Mouse (Mus musculus) embryonic facial prominence, embryonic 13.5 days (tissue): ENCODE results near the gene Pnma5. TPM values are rescaled to one million over a fixed set of nuclear protein-coding genes. Genes with fewer than 3 reads are reported as not detected.

Experiments
- ATAC-seq: fragments of 200-750 bp; cut with Nextera tagmentation; 2 replicates; pipeline ENCODE4 v1.8.0; 2017; ENCODE audit warnings: low read depth; ENCODE audit not compliant: insufficient number of reproducible peaks, insufficient read depth, low FRiP score, low TSS enrichment
- H3K27ac ChIP-seq: fragments of 300-500 bp; sonication (generic); 2 replicates; pipeline ENCODE4 v1.5.1; 2015; ENCODE audit warnings: moderate library complexity, mild to moderate bottlenecking, inconsistent platforms
- H3K27me3 ChIP-seq: fragments of 300-500 bp; sonication (generic); 2 replicates; pipeline ENCODE4 v1.6.1; 2015; ENCODE audit warnings: mild to moderate bottlenecking, inconsistent platforms
- H3K36me3 ChIP-seq: fragments of 300-500 bp; sonication (generic); 2 replicates; pipeline ENCODE4 v1.6.1; 2015; ENCODE audit warnings: mild to moderate bottlenecking, inconsistent platforms
- H3K4me1 ChIP-seq: fragments of 300-500 bp; sonication (generic); 2 replicates; pipeline ENCODE4 v1.6.1; 2015; ENCODE audit warnings: inconsistent platforms
- H3K4me2 ChIP-seq: fragments of 300-500 bp; sonication (generic); 2 replicates; pipeline ENCODE4 v1.6.1; 2015; ENCODE audit warnings: moderate library complexity, mild to moderate bottlenecking, inconsistent platforms
- H3K4me3 ChIP-seq: fragments of 300-500 bp; sonication (generic); 2 replicates; pipeline ENCODE4 v1.5.1; 2015; ENCODE audit warnings: mild to moderate bottlenecking, inconsistent platforms
- H3K9ac ChIP-seq: fragments of 300-500 bp; sonication (generic); 2 replicates; pipeline ENCODE4 v1.6.1; 2015; ENCODE audit warnings: mild to moderate bottlenecking, inconsistent platforms
- H3K9me3 ChIP-seq: fragments of 300-500 bp; sonication (generic); 2 replicates; pipeline ENCODE4 v1.6.1; 2016; ENCODE audit warnings: inconsistent platforms
- WGBS: fragments of 180-500 bp; shearing (Covaris S2); methylation state at CpG from one replicate; pipeline ENCODE4 v1.1.7; 2015; ENCODE audit warnings: mixed read lengths; 5-methylcytosine and 5-hydroxymethylcytosine counted together
- polyA plus RNA-seq: library from polyadenylated mRNA; unstranded; fragments of >200 nt; fragmentation: Nextera tagmentation; extraction: Ambion mirVana; gene quantifications from 2 replicates; pipeline ENCODE4 v1.2.1, GENCODE M21; 2015

Gene Pnma5
- polyA plus RNA-seq, 1 experiment from 2014 or later: 0.17 TPM

DNA sequence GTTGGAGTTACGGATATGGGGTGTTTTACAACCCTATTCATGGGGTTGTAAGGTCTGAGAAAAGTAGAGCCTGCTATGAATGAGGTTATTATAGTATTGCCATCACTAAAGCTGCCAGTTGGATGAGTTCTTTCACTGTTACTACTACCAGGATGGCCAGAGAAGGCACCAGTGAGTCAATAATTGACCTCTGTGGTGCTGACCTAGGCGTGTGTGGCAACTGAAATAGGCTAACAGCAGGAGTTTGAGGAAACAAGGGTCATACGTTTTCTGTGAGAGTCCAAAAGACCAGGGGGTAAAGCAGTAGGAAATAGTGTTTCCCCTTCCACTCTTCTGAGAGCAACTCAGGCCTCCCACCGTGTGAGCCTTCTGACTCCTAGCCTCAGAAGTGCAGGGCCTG is 24.1 kb downstream of the Pnma5 start:
- Histone ChIP-seq H3K4me2 (no peak overlapping the region), H3K36me3 (no peaks in the 10 kb centered on the region), H3K27me3 (peaks cover 4% of the 10 kb centered on the region; the same call in 1 of the 2 replicates), H3K27ac (no peak overlapping the region), H3K4me1 (no peaks in the 10 kb centered on the region), H3K9me3 (no peaks in the 10 kb centered on the region), H3K4me3 (no peak overlapping the region), H3K9ac (no peak overlapping the region)
- ATAC-seq: no peak
- WGBS: 58% methylated on average over 4 of the region's 4 CpGs

DNA sequence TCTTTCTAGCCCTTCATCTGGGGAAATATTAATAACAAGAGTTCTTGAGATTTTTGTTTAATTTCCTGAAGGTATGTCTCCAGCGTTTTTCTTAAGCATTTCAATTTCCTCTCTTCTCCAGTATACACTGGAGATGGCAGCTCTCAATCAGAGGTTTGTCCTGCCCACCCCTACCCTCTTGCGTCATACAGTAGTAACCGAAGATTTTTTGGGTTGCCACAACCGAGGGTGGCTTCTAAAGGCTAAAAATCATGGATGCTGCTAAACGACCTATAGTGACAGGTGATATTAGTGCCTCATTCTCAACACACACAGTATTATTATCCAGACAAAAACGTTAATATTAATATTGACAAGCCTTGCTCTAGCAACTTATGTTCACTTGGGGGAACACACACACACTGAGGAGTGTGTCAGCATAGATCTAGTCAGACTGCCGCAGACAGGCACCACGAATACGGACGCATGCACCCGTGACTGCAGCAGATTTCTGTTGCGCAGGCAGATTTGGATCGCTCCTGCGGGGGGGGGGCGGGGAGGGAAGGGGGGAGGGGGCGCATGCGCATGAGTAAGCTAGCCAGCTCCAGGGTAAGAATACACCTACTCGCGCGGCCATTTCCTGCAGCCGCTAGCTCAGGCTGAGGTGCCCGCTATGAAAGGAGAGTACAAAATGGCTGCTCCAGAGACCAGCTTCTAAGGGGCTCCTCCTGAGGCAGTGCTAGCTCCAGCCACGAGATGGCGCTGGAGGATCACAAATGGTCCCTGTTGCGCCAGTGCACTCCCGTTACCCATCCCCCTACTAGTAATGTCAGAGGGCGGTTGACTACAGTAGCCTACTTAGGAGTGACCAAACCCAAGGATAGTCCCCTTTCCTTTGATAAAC is 29.1 kb downstream of the Pnma5 start:
- Histone ChIP-seq H3K9me3 (no peaks in the 10 kb centered on the region), H3K36me3 (no peaks in the 10 kb centered on the region), H3K4me3 (peak overlapping the region; percentile 36), H3K4me2 (peak overlapping the region; percentile 54), H3K9ac (0 out of 2 replicates have a peak overlapping the region, but pooled peaks have one; percentile 32), H3K27ac (peak overlapping the region; percentile 68; the same call in 1 of the 2 replicates), H3K27me3 (peaks cover 1% of the 10 kb centered on the region; the same call in 1 of the 2 replicates), H3K4me1 (no peaks in the 10 kb centered on the region)
- 16% methylated on average over 27 of the region's 27 CpGs for WGBS
- peak; percentile 98 for ATAC-seq

DNA sequence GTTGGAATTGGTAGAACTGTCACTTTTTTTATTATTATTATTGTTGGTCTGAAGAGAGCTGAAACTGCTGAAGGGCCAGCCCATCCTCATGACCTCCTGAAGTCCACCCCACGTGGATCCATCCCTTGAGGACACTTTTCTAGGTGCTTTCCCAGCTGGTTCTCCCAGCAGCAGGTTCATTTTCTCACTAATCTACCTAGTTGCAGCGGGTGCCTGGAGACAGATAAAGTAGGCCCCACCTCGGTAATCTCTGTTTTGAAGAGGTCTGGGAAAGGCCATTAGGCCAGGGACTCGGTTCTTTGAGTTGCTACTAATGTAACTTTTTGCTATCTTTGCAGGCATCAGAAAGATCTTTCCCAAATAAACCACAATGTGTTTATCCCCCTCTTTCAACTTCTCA is 31.2 kb downstream of the Pnma5 start:
- Histone ChIP-seq H3K36me3 (no peaks in the 10 kb centered on the region), H3K9ac (no peak overlapping the region), H3K4me3 (no peak overlapping the region), H3K9me3 (no peaks in the 10 kb centered on the region), H3K4me2 (no peak overlapping the region), H3K4me1 (no peaks in the 10 kb centered on the region), H3K27ac (no peak overlapping the region), H3K27me3 (no peaks in the 10 kb centered on the region; the same call in 1 of the 2 replicates)
- no peak for ATAC-seq
- 58% methylated on average over 4 of the region's 4 CpGs for WGBS

DNA sequence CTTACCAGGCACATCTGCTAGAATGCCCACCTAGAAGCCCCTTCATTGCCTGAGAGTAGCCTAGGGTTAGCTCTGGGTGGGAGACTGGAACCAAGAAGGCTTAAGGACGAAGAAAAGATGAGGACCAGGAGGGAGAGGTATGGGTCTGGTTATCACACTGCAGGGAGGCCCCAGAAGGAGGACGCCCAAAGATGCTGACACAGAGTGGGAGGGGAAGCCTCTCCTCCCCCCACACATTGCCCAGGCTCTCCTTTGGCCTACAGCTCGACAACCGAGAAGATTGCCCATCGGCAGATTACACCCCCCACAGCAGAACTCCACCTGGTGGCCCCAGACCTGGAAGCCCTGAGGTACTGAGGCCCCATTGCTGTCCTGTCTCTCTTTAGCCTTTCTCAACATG is 33.8 kb downstream of the Pnma5 start:
- H3K27me3 ChIP-seq: no peaks in the 10 kb centered on the region; the same call in 1 of the 2 replicates
- no peak overlapping the region for H3K4me3 ChIP-seq
- no peak overlapping the region for H3K9ac ChIP-seq
- H3K27ac ChIP-seq: no peak overlapping the region
- ATAC-seq: no peak
- no peak overlapping the region for H3K4me2 ChIP-seq
- 71% methylated on average over 5 of the region's 5 CpGs for WGBS
- H3K4me1 ChIP-seq: no peaks in the 10 kb centered on the region
- H3K36me3 ChIP-seq: no peaks in the 10 kb centered on the region
- no peaks in the 10 kb centered on the region for H3K9me3 ChIP-seq

DNA sequence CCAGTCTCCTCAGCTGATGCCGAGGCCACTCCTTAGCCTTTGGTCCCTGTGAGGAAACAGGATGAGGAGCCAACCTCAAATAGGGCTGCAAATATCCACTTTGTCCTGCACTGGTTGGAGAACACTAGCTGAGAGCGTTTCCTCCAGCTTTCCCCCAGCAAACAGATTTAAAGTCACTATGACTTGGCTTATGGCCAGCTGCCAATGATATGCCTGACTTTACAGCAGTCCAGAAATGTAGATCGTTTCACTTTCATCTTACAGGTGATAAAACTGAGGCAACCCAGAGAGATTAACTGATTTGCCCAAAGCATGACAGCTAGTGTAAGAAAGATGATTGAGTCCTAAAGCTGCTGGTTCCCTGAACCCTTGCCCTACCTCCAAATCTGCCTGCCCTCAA is 41.4 kb downstream of the Pnma5 start:
- no peaks in the 10 kb centered on the region for H3K9me3 ChIP-seq
- ATAC-seq: no peak
- H3K27ac ChIP-seq: no peak overlapping the region
- no peaks in the 10 kb centered on the region for H3K36me3 ChIP-seq
- H3K27me3 ChIP-seq: no peaks in the 10 kb centered on the region; the same call in 1 of the 2 replicates
- no peak overlapping the region for H3K4me2 ChIP-seq
- no peak overlapping the region for H3K4me3 ChIP-seq
- no peak overlapping the region for H3K9ac ChIP-seq
- no peaks in the 10 kb centered on the region for H3K4me1 ChIP-seq
- 66% methylated on average over 3 of the region's 3 CpGs for WGBS

DNA sequence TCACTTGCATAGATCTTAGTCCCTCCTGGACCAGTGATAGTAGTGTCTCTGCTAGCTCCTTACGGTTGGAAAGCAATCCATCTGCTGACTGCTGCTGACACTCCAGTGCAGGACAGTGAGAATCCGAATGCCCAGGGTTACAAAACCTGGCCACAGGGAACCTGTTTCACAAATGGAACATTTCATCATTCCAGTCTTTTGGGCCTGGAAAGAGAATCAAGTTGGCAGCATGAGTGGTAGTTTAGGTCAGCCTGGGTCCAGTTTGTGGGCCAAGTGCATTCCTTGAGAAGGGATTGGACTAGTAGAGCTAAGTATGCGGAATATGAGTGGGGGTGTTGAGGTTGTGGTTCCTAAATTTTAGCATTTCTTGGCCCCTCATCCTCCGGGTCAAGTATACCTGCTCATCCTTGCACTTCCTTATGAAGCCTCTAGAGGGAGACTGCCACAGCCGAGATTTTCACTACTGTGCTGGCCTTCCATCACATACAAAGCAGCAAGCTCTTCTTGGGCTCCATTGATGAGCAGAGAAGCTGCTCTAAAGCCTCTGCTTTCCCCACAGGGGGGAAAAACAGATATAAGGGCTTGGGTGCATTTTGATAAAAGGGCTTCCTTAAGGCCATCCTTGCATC is 44.5 kb downstream of the Pnma5 start:
- H3K4me3 ChIP-seq: no peak overlapping the region
- peaks cover 6% of the 10 kb centered on the region; the same call in 1 of the 2 replicates for H3K27me3 ChIP-seq
- H3K9me3 ChIP-seq: no peaks in the 10 kb centered on the region
- H3K36me3 ChIP-seq: no peaks in the 10 kb centered on the region
- H3K27ac ChIP-seq: no peak overlapping the region
- H3K4me2 ChIP-seq: no peak overlapping the region
- H3K4me1 ChIP-seq: no peaks in the 10 kb centered on the region
- ATAC-seq: no peak
- 56% methylated on average over 5 of the region's 5 CpGs for WGBS
- no peak overlapping the region for H3K9ac ChIP-seq

DNA sequence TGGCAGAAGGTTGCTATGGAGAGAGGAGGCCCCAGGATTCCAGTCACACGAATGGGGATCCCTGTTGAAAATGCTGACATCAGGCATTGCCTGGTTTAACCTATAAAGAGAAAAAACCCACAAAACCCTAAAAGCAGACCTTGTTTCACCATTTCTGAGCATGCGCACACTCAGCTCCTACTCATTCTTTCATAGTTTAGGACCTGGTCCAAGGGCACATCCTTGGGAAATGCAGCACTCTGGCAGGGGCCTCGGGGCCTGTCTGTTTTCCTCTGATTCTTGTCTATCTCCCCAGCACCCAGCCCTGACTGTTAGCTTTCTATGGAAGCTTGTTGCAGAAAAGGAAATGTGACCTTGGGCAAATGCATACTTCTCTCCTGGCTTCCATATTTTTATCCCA is 46.3 kb downstream of the Pnma5 start:
- Histone ChIP-seq H3K36me3 (no peaks in the 10 kb centered on the region), H3K9ac (no peak overlapping the region), H3K27ac (no peak overlapping the region), H3K4me3 (no peak overlapping the region), H3K9me3 (no peaks in the 10 kb centered on the region), H3K27me3 (peaks cover 6% of the 10 kb centered on the region; the same call in 1 of the 2 replicates), H3K4me1 (no peaks in the 10 kb centered on the region), H3K4me2 (no peak overlapping the region)
- 69% methylated on average over 3 of the region's 3 CpGs for WGBS
- ATAC-seq: no peak

DNA sequence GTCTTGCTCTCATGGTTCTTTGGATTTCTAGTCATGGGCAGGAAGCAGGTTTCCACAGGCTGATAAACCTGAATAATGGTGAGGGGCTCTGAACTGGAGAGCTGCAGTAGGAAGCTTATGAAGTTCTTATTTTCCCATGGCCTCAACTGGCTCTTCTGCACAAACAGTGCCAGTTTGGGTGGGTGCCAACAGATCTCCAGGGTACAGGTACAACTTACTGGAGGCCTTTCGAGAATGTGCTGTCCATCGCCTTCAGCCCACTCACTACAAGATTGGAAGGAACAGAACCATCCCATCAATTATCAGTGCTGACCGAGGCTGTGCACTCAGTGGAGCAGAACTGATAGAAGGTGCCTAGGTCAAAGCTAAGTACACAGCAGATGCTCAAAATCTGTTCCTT is 48.5 kb downstream of the Pnma5 start:
- 0 out of 2 replicates have a peak overlapping the region, but pooled peaks have one; percentile 61 for H3K4me2 ChIP-seq
- H3K36me3 ChIP-seq: no peaks in the 10 kb centered on the region
- ATAC-seq: no peak
- H3K9ac ChIP-seq: no peak overlapping the region
- H3K27me3 ChIP-seq: peaks cover 6% of the 10 kb centered on the region; the same call in 1 of the 2 replicates
- no peak overlapping the region for H3K27ac ChIP-seq
- no peak overlapping the region for H3K4me3 ChIP-seq
- 84% methylated on average over 3 of the region's 3 CpGs for WGBS
- H3K9me3 ChIP-seq: no peaks in the 10 kb centered on the region
- 0 out of 2 replicates have a peak, but pooled peaks cover 4% of the 10 kb centered on the region for H3K4me1 ChIP-seq

DNA sequence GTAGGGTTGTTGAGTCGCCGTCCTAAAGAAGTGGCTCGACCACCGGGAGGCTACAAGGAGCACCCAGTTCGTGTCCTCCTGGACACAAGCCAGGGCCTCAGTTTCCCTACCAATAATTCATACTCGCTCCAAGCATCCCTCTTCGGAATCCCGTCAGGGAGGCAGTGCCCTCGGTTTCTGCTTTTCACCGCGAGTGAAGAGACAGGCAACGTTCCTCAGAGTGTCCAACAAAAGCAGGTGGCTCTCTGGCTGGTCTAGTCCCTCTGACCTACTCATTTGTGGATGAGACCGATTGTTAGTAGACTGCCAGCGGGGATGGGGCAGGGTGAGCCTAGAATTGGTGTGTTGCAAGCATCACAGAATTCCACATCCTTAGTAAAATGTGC is 49.4 kb downstream of the Pnma5 start:
- no peak for ATAC-seq
- no peaks in the 10 kb centered on the region for H3K36me3 ChIP-seq
- H3K9me3 ChIP-seq: no peaks in the 10 kb centered on the region
- peak overlapping the region; percentile 45 for H3K4me3 ChIP-seq
- H3K27ac ChIP-seq: 0 out of 2 replicates have a peak overlapping the region, but pooled peaks have one; percentile 16
- peaks cover 6% of the 10 kb centered on the region; the same call in 1 of the 2 replicates for H3K27me3 ChIP-seq
- H3K9ac ChIP-seq: peak overlapping the region; percentile 65
- H3K4me1 ChIP-seq: 0 out of 2 replicates have a peak, but pooled peaks cover 4% of the 10 kb centered on the region
- 37% methylated on average over 14 of the region's 14 CpGs for WGBS
- H3K4me2 ChIP-seq: peak overlapping the region; percentile 61

DNA sequence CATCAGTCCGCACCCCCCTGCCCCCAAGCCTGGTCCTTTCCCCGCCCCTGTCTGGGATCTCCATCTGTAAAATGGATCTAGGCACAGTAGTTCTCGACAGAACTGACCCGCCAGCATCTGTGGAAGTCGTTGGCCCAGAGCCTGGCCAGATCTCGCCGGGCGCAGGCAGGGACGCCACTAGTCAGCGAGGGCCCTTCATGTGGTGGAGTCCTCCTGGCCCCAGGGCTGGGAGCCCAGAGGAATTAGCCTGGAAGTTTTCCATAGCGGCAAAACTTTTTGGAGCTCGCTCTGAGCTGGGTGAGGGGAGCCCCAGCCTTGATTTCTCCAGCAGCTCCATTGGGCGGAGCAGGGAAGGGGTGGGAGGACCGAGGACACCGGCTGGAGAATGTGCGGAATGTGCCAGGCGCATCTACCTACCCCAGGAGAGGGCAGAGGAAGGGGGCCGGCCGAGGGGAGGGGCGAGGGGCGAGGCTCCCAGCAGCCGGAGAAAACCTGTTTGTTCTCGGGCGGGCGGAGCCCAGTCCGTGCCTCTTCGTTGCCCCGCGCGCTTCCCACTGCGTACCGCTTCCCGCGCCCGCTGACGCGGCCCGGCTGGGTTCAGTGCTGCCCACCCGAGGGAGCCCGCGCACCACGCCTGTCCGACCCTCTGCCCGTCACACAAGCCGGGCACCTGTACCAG is 49.9 kb downstream of the Pnma5 start, which contains the start of gene Zfp185:
Zfp185 (plus strand) TSS at position 499 of the 679 bp plus-strand sequence.
- Histone ChIP-seq H3K9ac (peak within 1 kb of the TSS; percentile 65), H3K27me3 (peaks cover 6% of the 10 kb centered on the region; the same call in 1 of the 2 replicates), H3K4me2 (peak within 1 kb of the TSS; percentile 61), H3K9me3 (no peaks in the 10 kb centered on the region), H3K27ac (0 out of 2 replicates have a peak within 1 kb of the TSS, but pooled peaks have one; percentile 16), H3K36me3 (no peaks in the 10 kb centered on the region), H3K4me1 (0 out of 2 replicates have a peak, but pooled peaks cover 4% of the 10 kb centered on the region), H3K4me3 (peak within 1 kb of the TSS; percentile 45)
- 26% methylated on average over 41 of the region's 45 CpGs for WGBS
- ATAC-seq: peak; percentile 74; the same call in 1 of the 2 replicates

DNA sequence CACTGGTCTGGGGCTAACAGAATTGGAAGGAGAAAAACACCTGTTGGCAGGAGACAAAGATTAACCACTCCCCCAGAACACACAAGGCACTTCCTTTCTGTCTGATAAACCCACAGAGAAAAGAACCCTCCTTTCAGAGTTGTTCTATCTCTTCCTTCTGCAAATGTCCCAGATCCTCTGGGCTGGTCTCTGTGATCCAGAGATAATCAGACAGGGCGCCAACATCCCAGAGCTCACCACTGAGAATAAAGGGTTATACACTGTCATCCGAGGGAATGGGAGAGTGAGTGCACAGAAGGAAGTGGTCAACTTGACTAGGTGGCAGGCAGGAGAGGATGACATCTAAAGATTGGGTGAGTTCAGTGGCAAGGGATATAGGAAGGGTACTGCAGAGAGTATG is 51.3 kb downstream of the Pnma5 start:
- Histone ChIP-seq H3K27me3 (peaks cover 9% of the 10 kb centered on the region; the same call in 1 of the 2 replicates), H3K4me2 (no peak overlapping the region), H3K27ac (no peak overlapping the region), H3K36me3 (no peaks in the 10 kb centered on the region), H3K4me3 (no peak overlapping the region), H3K9me3 (no peaks in the 10 kb centered on the region), H3K9ac (no peak overlapping the region), H3K4me1 (0 out of 2 replicates have a peak, but pooled peaks cover 4% of the 10 kb centered on the region)
- 93% methylated on average over 2 of the region's 2 CpGs for WGBS
- no peak for ATAC-seq
